Mouse (Mus musculus) erythroblast, embryonic 14.5 days (primary cell): ENCODE measurements at regions not wholly inside any gene's neighbourhood (a gene's known extent, or its start where the extent isn't known, plus 50 kb on each side); places are given as distances from the start of the nearest gene placed in this dataset.

Experiments
- GATA1 ChIP-seq: IDR thresholded peaks from 2 replicates; pipeline ENCODE4 v1.6.1; 2012; ENCODE audit warnings: low read length, inconsistent platforms, mixed read lengths
- TAL1 ChIP-seq: IDR thresholded peaks from 3 replicates; pipeline ENCODE4 v1.6.1; 2012; ENCODE audit warnings: low read length, inconsistent platforms, mixed read lengths

GRCm38 (mm10) chr11:111460046-111460445 lies 394.1 kb downstream of the Kcnj2 start:
- no peak for TF ChIP-seq GATA1
- no peak for TF ChIP-seq TAL1
